Mouse (Mus musculus) stomach, embryonic 15.5 days (tissue): ENCODE data around the gene Olfr1197. TPM values are rescaled to one million over a fixed set of nuclear protein-coding genes. Genes with fewer than 3 reads are reported as not detected.

Experiments used
- ATAC-seq: fragments of 200-750 bp; cut with Nextera tagmentation; 2 replicates; pipeline ENCODE4 v1.8.0; 2017; ENCODE audit warnings: low read depth, moderate number of reproducible peaks, moderate TSS enrichment; ENCODE audit not compliant: insufficient read depth, low FRiP score
- H3K27ac ChIP-seq: fragments of 300-500 bp; sonication (generic); 2 replicates; pipeline ENCODE4 v1.5.1; 2015; ENCODE audit warnings: mild to moderate bottlenecking, inconsistent platforms
- H3K27me3 ChIP-seq: fragments of 300-500 bp; sonication (generic); replicated peaks from 2 replicates; pipeline ENCODE4 v1.6.1; 2015; ENCODE audit warnings: inconsistent platforms
- H3K36me3 ChIP-seq: fragments of 300-500 bp; sonication (generic); 2 replicates; pipeline ENCODE4 v1.6.1; 2015; ENCODE audit warnings: inconsistent platforms
- H3K4me1 ChIP-seq: fragments of 300-500 bp; sonication (generic); 2 replicates; pipeline ENCODE4 v1.6.1; 2015; ENCODE audit warnings: inconsistent platforms
- H3K4me2 ChIP-seq: fragments of 300-500 bp; sonication (generic); 2 replicates; pipeline ENCODE4 v1.6.1; 2015; ENCODE audit warnings: mild to moderate bottlenecking, inconsistent platforms
- H3K4me3 ChIP-seq: fragments of 300-500 bp; sonication (generic); replicated peaks from 2 replicates; pipeline ENCODE4 v1.5.1; 2015; ENCODE audit warnings: inconsistent platforms
- H3K9ac ChIP-seq: fragments of 300-500 bp; sonication (generic); 2 replicates; pipeline ENCODE4 v1.6.1; 2015; ENCODE audit warnings: inconsistent platforms
- H3K9me3 ChIP-seq: fragments of 300-500 bp; sonication (generic); 2 replicates; pipeline ENCODE4 v1.6.1; 2016; ENCODE audit warnings: inconsistent platforms
- WGBS: fragments of 180-500 bp; shearing (Covaris S2); methylation state at CpG from one replicate; pipeline ENCODE4 v1.1.7; 2015; 5-methylcytosine and 5-hydroxymethylcytosine counted together
- polyA plus RNA-seq: library from polyadenylated mRNA; unstranded; fragments of >200 nt; fragmentation: Nextera tagmentation; extraction: Ambion mirVana; gene quantifications from 2 replicates; pipeline ENCODE4 v1.2.1, GENCODE M21; 2015

The Olfr1197 gene
- not detected in 2 replicates for polyA plus RNA-seq

DNA sequence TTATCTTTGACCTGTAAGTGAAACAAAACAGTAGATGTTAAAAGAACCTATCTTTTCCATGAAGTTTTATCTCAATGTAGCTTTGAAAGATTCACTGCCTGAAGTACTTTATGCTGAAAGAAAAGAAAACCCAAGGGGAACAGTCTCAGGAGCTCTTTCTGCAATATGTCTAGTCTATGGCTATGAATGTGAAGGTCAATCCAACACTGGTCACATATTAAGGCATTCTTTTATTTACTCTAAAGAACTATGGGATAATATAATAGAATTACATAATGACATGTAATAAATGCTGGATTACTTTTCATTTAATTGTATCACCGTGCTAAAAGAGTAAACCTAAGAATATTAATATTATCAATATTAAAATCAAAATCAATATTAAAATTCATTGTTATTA, at the start of gene Olfr1197:
TSS of gene Olfr1197 (minus strand) at position 101 of the 400 bp plus-strand sequence.
- 83% methylated on average over 1 of the region's 1 CpGs for WGBS
- Histone ChIP-seq H3K4me1 (no peaks in the 10 kb centered on the region), H3K4me3 (no peak within 1 kb of the TSS), H3K9ac (no peak within 1 kb of the TSS), H3K27ac (no peak within 1 kb of the TSS), H3K27me3 (no peaks in the 10 kb centered on the region), H3K4me2 (no peak within 1 kb of the TSS), H3K36me3 (no peaks in the 10 kb centered on the region), H3K9me3 (no peaks in the 10 kb centered on the region)
- no peak for ATAC-seq

DNA sequence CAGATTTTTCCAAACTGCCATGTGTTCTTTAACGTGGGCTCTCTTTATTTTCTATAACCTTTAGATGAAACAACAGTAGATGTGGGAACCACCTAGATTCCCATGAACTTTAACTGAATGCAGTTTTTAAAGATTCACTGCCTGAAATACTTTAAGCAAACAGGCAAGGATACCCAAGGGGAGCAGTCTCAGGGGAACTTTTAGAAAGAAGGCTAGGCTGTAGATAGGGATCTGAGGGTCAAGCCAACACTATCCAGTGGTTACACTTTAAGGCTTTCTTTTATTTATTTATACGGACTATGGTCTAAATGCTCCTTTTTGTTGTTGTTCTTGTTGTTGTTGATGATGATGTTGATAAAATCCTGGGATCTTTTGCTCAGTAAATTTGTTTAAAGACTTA, 38.2 kb upstream of the Olfr1197 start, which contains the start of gene Olfr1200:
TSS of gene Olfr1200 (minus strand) at position 101 of the 400 bp plus-strand sequence.
- H3K9ac ChIP-seq: no peak within 1 kb of the TSS
- WGBS: 73% methylated on average over 2 of the region's 2 CpGs
- no peak for ATAC-seq
- no peaks in the 10 kb centered on the region for H3K4me1 ChIP-seq
- no peaks in the 10 kb centered on the region for H3K36me3 ChIP-seq
- no peak within 1 kb of the TSS for H3K27ac ChIP-seq
- H3K27me3 ChIP-seq: no peaks in the 10 kb centered on the region
- no peaks in the 10 kb centered on the region for H3K9me3 ChIP-seq
- H3K4me2 ChIP-seq: no peak within 1 kb of the TSS
- H3K4me3 ChIP-seq: no peak within 1 kb of the TSS

- H3K27me3 ChIP-seq: no peaks in the 10 kb centered on the region
- 86% methylated on average over 2 of the region's 2 CpGs for WGBS
- H3K9ac ChIP-seq: no peak within 1 kb of the TSS
- no peaks in the 10 kb centered on the region for H3K9me3 ChIP-seq
- ATAC-seq: no peak
- no peak within 1 kb of the TSS for H3K4me2 ChIP-seq
- no peak within 1 kb of the TSS for H3K27ac ChIP-seq
- no peaks in the 10 kb centered on the region for H3K36me3 ChIP-seq
- no peak within 1 kb of the TSS for H3K4me3 ChIP-seq
- no peaks in the 10 kb centered on the region for H3K4me1 ChIP-seq
Observed at GRCm38 (mm10) chr2:88760369-88760768, 28.2 kb upstream of the Olfr1197 start, which contains the start of gene Olfr1199. Gene Olfr1199, minus strand, starts transcription at chr2:88760469.

GRCm38 (mm10) chr2:88751270-88751669, 19.1 kb upstream of the Olfr1197 start, which contains the start of gene Olfr1198:
Gene Olfr1198, minus strand, starts transcription at chr2:88751370.
- no peaks in the 10 kb centered on the region for H3K36me3 ChIP-seq
- H3K4me1 ChIP-seq: no peaks in the 10 kb centered on the region
- H3K4me3 ChIP-seq: no peak within 1 kb of the TSS
- ATAC-seq: no peak
- no peaks in the 10 kb centered on the region for H3K9me3 ChIP-seq
- H3K9ac ChIP-seq: no peak within 1 kb of the TSS
- no peak within 1 kb of the TSS for H3K4me2 ChIP-seq
- 86% methylated on average over 2 of the region's 2 CpGs for WGBS
- no peaks in the 10 kb centered on the region for H3K27me3 ChIP-seq
- H3K27ac ChIP-seq: no peak within 1 kb of the TSS

GRCm38 (mm10) chr2:88743379-88743778, 11.2 kb upstream of the Olfr1197 start:
- H3K36me3 ChIP-seq: no peaks in the 10 kb centered on the region

DNA sequence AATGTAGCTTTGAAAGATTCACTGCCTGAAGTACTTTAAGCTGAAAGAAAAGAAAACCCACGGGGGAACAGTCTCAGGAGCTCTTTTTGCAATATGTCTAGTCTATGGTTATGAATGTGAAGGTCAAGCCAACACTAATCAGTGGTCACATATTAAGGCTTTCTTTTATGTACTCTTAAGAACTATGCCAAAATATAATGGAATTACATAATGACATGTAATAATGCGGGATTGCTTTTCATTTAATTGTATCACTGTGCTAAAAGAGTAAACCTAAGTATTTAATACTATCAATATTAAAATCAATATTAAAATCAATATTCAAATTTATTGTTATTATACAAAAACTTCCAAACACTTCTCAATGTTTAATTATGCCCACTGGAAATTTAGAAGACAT, 27.7 kb downstream of the Olfr1197 start, which contains the start of gene Olfr1196:
TSS of gene Olfr1196 (minus strand) at position 101 of the 400 bp plus-strand sequence.
- ATAC-seq: no peak
- WGBS: 83% methylated on average over 2 of the region's 2 CpGs

More at GRCm38 (mm10) chr2:88743379-88743778, 11.2 kb upstream of the Olfr1197 start:
- Histone ChIP-seq H3K4me2 (no peak overlapping the region), H3K9me3 (no peaks in the 10 kb centered on the region), H3K4me1 (no peaks in the 10 kb centered on the region), H3K9ac (no peak overlapping the region), H3K27me3 (no peaks in the 10 kb centered on the region), H3K27ac (no peak overlapping the region), H3K4me3 (no peak overlapping the region)
- no peak for ATAC-seq
- WGBS: 69% methylated on average over 3 of the region's 3 CpGs

DNA sequence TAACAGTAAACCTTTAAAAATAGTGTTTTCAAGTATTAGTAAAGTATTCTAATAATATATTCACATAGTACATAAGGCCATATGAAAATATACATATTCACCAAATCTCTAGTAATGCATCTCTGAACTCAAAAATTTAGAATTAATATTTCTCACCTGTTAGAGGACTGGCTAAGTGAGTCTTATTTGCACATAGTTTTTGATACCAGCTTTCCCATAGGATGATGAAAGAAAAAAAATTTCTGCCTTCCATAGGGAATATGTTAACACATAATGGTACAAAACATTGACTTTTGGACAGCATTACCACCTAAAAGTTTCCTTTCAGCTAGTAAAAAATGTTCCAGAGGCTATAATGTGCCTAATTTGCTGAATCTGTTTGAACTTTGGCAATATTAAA, 43.1 kb downstream of the Olfr1197 start, which contains the start of gene Olfr1195:
TSS of gene Olfr1195 (minus strand) at position 101 of the 400 bp plus-strand sequence.
- Histone ChIP-seq H3K9me3 (no peaks in the 10 kb centered on the region), H3K27me3 (no peaks in the 10 kb centered on the region), H3K9ac (no peak within 1 kb of the TSS), H3K36me3 (no peaks in the 10 kb centered on the region), H3K4me1 (no peaks in the 10 kb centered on the region), H3K4me3 (no peak within 1 kb of the TSS), H3K4me2 (no peak within 1 kb of the TSS), H3K27ac (no peak within 1 kb of the TSS)
- ATAC-seq: no peak

More for the DNA sequence above, 27.7 kb downstream of the Olfr1197 start, which contains the start of gene Olfr1196:
- Histone ChIP-seq H3K27me3 (no peaks in the 10 kb centered on the region), H3K9me3 (no peaks in the 10 kb centered on the region), H3K9ac (no peak within 1 kb of the TSS), H3K4me2 (no peak within 1 kb of the TSS), H3K4me1 (no peaks in the 10 kb centered on the region), H3K27ac (no peak within 1 kb of the TSS), H3K4me3 (no peak within 1 kb of the TSS), H3K36me3 (no peaks in the 10 kb centered on the region)

Other genes with a start within 250 kb of the Olfr1197 start
- not detected in 2 replicates for gene Olfr1184, start 248.8 kb downstream of the Olfr1197 start, polyA plus RNA-seq
- not detected in 2 replicates for gene Olfr1185-ps1, start 239.0 kb downstream of the Olfr1197 start, polyA plus RNA-seq
- gene Olfr1186, start 213.8 kb downstream of the Olfr1197 start, polyA plus RNA-seq: not detected in 2 replicates
- not detected in 2 replicates for gene Olfr1188, start 175.4 kb downstream of the Olfr1197 start, polyA plus RNA-seq
- gene Olfr1189, start 145.9 kb downstream of the Olfr1197 start, polyA plus RNA-seq: not detected in 2 replicates
- not detected in 2 replicates for gene Olfr1191-ps1, start 91.8 kb downstream of the Olfr1197 start, polyA plus RNA-seq
- not detected in 2 replicates for gene Olfr1192-ps1, start 83.9 kb downstream of the Olfr1197 start, polyA plus RNA-seq
- not detected in 2 replicates for gene Olfr1193, start 56.7 kb downstream of the Olfr1197 start, polyA plus RNA-seq
- gene Olfr1195, start 43.2 kb downstream of the Olfr1197 start, polyA plus RNA-seq: not detected in 2 replicates
- gene Olfr1196, start 27.8 kb downstream of the Olfr1197 start, polyA plus RNA-seq: not detected in 2 replicates
- not detected in 2 replicates for gene Olfr1198, start 19.0 kb upstream of the Olfr1197 start, polyA plus RNA-seq
- gene Olfr1199, start 28.1 kb upstream of the Olfr1197 start, polyA plus RNA-seq: not detected in 2 replicates
- not detected in 2 replicates for gene Olfr1200, start 38.1 kb upstream of the Olfr1197 start, polyA plus RNA-seq
- gene Olfr1201, start 60.7 kb upstream of the Olfr1197 start, polyA plus RNA-seq: not detected in 2 replicates
- not detected in 2 replicates for gene Olfr1202, start 82.1 kb upstream of the Olfr1197 start, polyA plus RNA-seq
- not detected in 2 replicates for gene Olfr1205, start 97.4 kb upstream of the Olfr1197 start, polyA plus RNA-seq
- not detected in 2 replicates for gene Olfr1204, start 116.9 kb upstream of the Olfr1197 start, polyA plus RNA-seq
- gene Olfr1206, start 130.9 kb upstream of the Olfr1197 start, polyA plus RNA-seq: not detected in 2 replicates
- gene Olfr1208, start 169.9 kb upstream of the Olfr1197 start, polyA plus RNA-seq: not detected in 2 replicates
- gene Olfr1209, start 182.8 kb upstream of the Olfr1197 start, polyA plus RNA-seq: not detected in 2 replicates
- gene Olfr1211, start 205.7 kb upstream of the Olfr1197 start, polyA plus RNA-seq: not detected in 2 replicates
- not detected in 2 replicates for gene Olfr1212, start 221.6 kb upstream of the Olfr1197 start, polyA plus RNA-seq
- not detected in 2 replicates for gene Gm13762, start 247.9 kb upstream of the Olfr1197 start, polyA plus RNA-seq